In the genomic region with DNA sequence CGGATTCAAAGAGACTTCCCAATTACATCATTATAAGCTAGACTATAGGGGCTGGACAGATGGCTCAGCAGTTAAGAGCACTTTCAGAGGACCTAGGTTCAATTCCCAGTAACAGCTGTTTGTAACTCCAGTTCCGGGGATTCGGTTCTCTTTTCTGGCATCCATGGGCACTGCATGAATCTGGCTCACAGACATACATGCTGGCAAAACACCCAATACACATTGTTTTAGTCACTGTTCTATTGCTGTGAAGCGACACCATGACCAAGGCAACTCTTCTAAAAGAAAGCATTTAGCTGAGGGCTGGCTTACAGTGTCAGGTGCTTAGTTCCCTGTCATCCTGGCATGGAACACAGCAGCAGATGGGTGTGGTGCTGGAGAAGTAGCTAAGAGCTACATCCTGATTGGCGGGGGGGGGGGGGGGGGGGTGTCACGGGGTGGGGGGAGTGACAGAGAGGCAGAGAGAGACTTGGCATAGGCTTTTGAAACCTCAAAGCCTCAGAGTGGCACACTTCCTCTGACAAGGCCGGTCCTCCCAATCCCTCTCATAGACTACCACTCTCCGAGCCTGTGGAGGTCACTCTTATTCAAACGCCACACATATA, we compare ENCODE assay signal across 11 mouse cellular contexts. TPM values are rescaled to one million over a fixed set of nuclear protein-coding genes. Genes with fewer than 3 reads are reported as not detected.
A peak's percentile ranks its signal among the peaks of the same experiment; 100 is the strongest.
DNase-seq lines count a peak whose midpoint lies in the region; ATAC-seq and TF ChIP-seq lines count a peak whose summit lies in the region.
"Had no signal": no experiment of that assay in that cellular context is flagged by ENCODE, and none has a peak within 500 bp of the region (broad histone marks: within the 10 kb centered on the region; RNA-seq: fewer than 3 reads in every experiment).

No protein-coding gene starts in this region.

- intact Hi-C loops in gastrocnemius, postnatal 36 days (cut with DNase I) = no loop called here

- peak overlapping the region; percentile 7; the same call in 1 of the 2 replicates for H3K4me3 ChIP-seq in macrophage (ENCODE audit: inconsistent target)
- H3K4me3 ChIP-seq: heart, adult 2 months had no signal

- H3K27ac ChIP-seq in macrophage = peak overlapping the region; percentile 90
- H3K27ac ChIP-seq: heart, adult 2 months; neural tube, embryonic 13.5 days had no signal

- no peak for ATAC-seq in inflammation-experienced regulatory T-cells, adult 6 months

- DNase-seq in layer of hippocampus, adult 9-11 months = peak; percentile 47
- no peak for DNase-seq in layer of hippocampus, postnatal 10 days (ENCODE audit: low spot score in 2 of 2)
- peak; percentile 19 for DNase-seq in CD4-positive helper T cell, adult 2 months (ENCODE audit: low read depth, low spot score)
- peak; percentile 74 for DNase-seq in brain, embryonic 14.5 days (ENCODE audit: low read depth)
- no peak for DNase-seq in gastrocnemius, postnatal 36 days
- DNase-seq: kidney, adult 11 months; spleen, adult 18-20 months had no signal

- TF ChIP-seq POLR2A in brain, embryonic 14.5 days (IDR thresholded peaks at IDR 0.05; ENCODE audit: borderline replicate concordance, extremely low read depth, insufficient read depth, insufficient read length, poor library complexity, severe bottlenecking) = no peak

- no peaks in the 10 kb centered on the region for H3K79me2 ChIP-seq in macrophage (ENCODE audit: inconsistent target)

- no peaks in the 10 kb centered on the region for H3K36me3 ChIP-seq in macrophage (ENCODE audit: inconsistent target)

- TF ChIP-seq CTCF in brain, embryonic 14.5 days (IDR thresholded peaks at IDR 0.05; ENCODE audit: borderline replicate concordance, extremely low read depth, insufficient read depth, insufficient read length) = no peak

- 29% methylated on average over 8 of the region's 9 CpGs for WGBS in macrophage (ENCODE audit: missing documents)

RNA-seq across cellular contexts. Expression of a gene that starts 10.5 kb away (rescaled TPM):
- total RNA-seq in layer of hippocampus, postnatal 10 days (2021) = 10 to 100 TPM; 24.5 to 27.8 TPM
- polyA plus RNA-seq in brain, embryonic 14.5 days (2012; rRNA removed) = 22.8 and 28.5 TPM in 2 replicates
- total RNA-seq in macrophage (2018; cell fraction: chromatin; rRNA removed) = 100 to 1,000 TPM in 1 of 26 experiments, 10 to 100 TPM in 23, 1 to 10 TPM in 2; 4.8 to 100 (median 25.3) TPM
- total RNA-seq in macrophage (2018; cell fraction: cytosol; rRNA removed) = 100 to 1,000 TPM in 9 of 26 experiments, 10 to 100 TPM in 17; 36.9 to 126 (median 74.7) TPM
- 100 to 1,000 TPM in 2 of 26 experiments, 10 to 100 TPM in 24; 15.0 to 107 (median 36.7) TPM for total RNA-seq in macrophage (2018; cell fraction: nucleus; rRNA removed)
- 92.1 to 110 TPM (median 93.8 TPM) in 3 replicates for polyA plus RNA-seq in macrophage (2018)
- 10 to 100 TPM; 47.7 to 61.2 (median 56.2) TPM for polyA plus RNA-seq in inflammation-experienced regulatory T-cells, adult 6 months (2017; shearing (Covaris generic))
- 1 to 10 TPM; 2.6 to 4.5 TPM for total RNA-seq in gastrocnemius, postnatal 36 days (2021)

RNA-seq across cellular contexts. Expression of a gene that starts 31.1 kb away (rescaled TPM):
- total RNA-seq in layer of hippocampus, postnatal 10 days (2021) = 10 to 100 TPM; 38.4 to 45.1 TPM
- 64.4 and 78.7 TPM in 2 replicates for polyA plus RNA-seq in brain, embryonic 14.5 days (2012; rRNA removed)
- total RNA-seq in macrophage (2018; cell fraction: chromatin; rRNA removed) = 10 to 100 TPM in 7 of 26 experiments, 1 to 10 TPM in 19; 1.5 to 22.6 (median 5.7) TPM
- 100 to 1,000 TPM in 5 of 26 experiments, 10 to 100 TPM in 21; 67.3 to 110 (median 83.2) TPM for total RNA-seq in macrophage (2018; cell fraction: cytosol; rRNA removed)
- total RNA-seq in macrophage (2018; cell fraction: nucleus; rRNA removed) = 10 to 100 TPM in 25 of 26 experiments, 1 to 10 TPM in 1; 7.5 to 62.2 (median 33.7) TPM
- 107 to 127 TPM (median 115 TPM) in 3 replicates for polyA plus RNA-seq in macrophage (2018)
- polyA plus RNA-seq in inflammation-experienced regulatory T-cells, adult 6 months (2017; shearing (Covaris generic)) = 100 to 1,000 TPM; 100 to 124 (median 106) TPM
- total RNA-seq in gastrocnemius, postnatal 36 days (2021) = 10 to 100 TPM; 28.7 to 34.9 TPM

RNA-seq across cellular contexts. Expression of a gene that starts 54.2 kb away (rescaled TPM):
- 10 to 100 TPM; 69.5 to 69.9 TPM for total RNA-seq in layer of hippocampus, postnatal 10 days (2021)
- 37.8 and 53.1 TPM in 2 replicates for polyA plus RNA-seq in brain, embryonic 14.5 days (2012; rRNA removed)
- total RNA-seq in macrophage (2018; cell fraction: chromatin; rRNA removed) = 10 to 100 TPM in 1 of 26 experiments, 1 to 10 TPM in 17, under 1 TPM in 7, not detected in 1; 0.17 to 10.2 (median 2.5) TPM
- 10 to 100 TPM in 8 of 26 experiments, 1 to 10 TPM in 18; 1.2 to 17.5 (median 8.4) TPM for total RNA-seq in macrophage (2018; cell fraction: cytosol; rRNA removed)
- total RNA-seq in macrophage (2018; cell fraction: nucleus; rRNA removed) = 10 to 100 TPM in 1 of 26 experiments, 1 to 10 TPM in 21, under 1 TPM in 4; 0.63 to 15.0 (median 3.3) TPM
- 6.9 to 29.5 TPM (median 19.7 TPM) in 3 replicates for polyA plus RNA-seq in macrophage (2018)
- polyA plus RNA-seq in inflammation-experienced regulatory T-cells, adult 6 months (2017; shearing (Covaris generic)) = 10 to 100 TPM; 22.3 to 28.8 (median 23.2) TPM
- 10 to 100 TPM; 17.6 to 18.9 TPM for total RNA-seq in gastrocnemius, postnatal 36 days (2021)

RNA-seq across cellular contexts. Expression of a gene that starts 54.4 kb away (rescaled TPM):
- 100 to 1,000 TPM; 127 to 141 TPM for total RNA-seq in layer of hippocampus, postnatal 10 days (2021)
- 113 and 140 TPM in 2 replicates for polyA plus RNA-seq in brain, embryonic 14.5 days (2012; rRNA removed)
- 1 to 10 TPM in 11 of 26 experiments, under 1 TPM in 2, not detected in 13; 0.58 to 6.9 (median 1.7) TPM for total RNA-seq in macrophage (2018; cell fraction: chromatin; rRNA removed)
- 10 to 100 TPM in 20 of 26 experiments, 1 to 10 TPM in 6; 7.0 to 36.8 (median 17.8) TPM for total RNA-seq in macrophage (2018; cell fraction: cytosol; rRNA removed)
- 10 to 100 TPM in 1 of 26 experiments, 1 to 10 TPM in 23, under 1 TPM in 2; 0.78 to 11.3 (median 2.8) TPM for total RNA-seq in macrophage (2018; cell fraction: nucleus; rRNA removed)
- polyA plus RNA-seq in macrophage (2018) = 20.3 to 34.7 TPM (median 26.0 TPM) in 3 replicates
- polyA plus RNA-seq in inflammation-experienced regulatory T-cells, adult 6 months (2017; shearing (Covaris generic)) = 1 to 10 TPM; 1.3 to 4.7 (median 1.8) TPM
- total RNA-seq in gastrocnemius, postnatal 36 days (2021) = 100 to 1,000 TPM; 108 to 112 TPM

Comparison
In these comparisons a context has a peak if more than half of its experiments do, and no peak if none do; other contexts are left out.
1. DNase-seq: peak in layer of hippocampus, adult 9-11 months (single experiment), CD4-positive helper T cell, adult 2 months (single experiment) and brain, embryonic 14.5 days (single experiment); none in layer of hippocampus, postnatal 10 days (0 of 2) and gastrocnemius, postnatal 36 days (0 of 2).